Mouse (Mus musculus) spleen, adult 2 months (tissue): ENCODE measurements around the gene Il1rap.
A peak's percentile ranks its signal among the peaks of the same experiment; 100 is the strongest.

Experiments used
- CTCF ChIP-seq: fragments of 200-500 bp; IDR thresholded peaks from 2 replicates; pipeline ENCODE4 v1.5.1; 2011; ENCODE audit warnings: mild to moderate bottlenecking, inconsistent platforms; ENCODE audit not compliant: insufficient read depth, insufficient read length, insufficient replicate concordance; ENCODE audit errors: extremely low read depth
- POLR2A ChIP-seq: fragments of 200-500 bp; IDR thresholded peaks from 2 replicates; pipeline ENCODE4 v1.6.1; 2011; ENCODE audit warnings: low read depth, low read length, inconsistent platforms

GRCm38 (mm10) chr16:26581048-26581912 lies at the start of gene Il1rap:
- TF ChIP-seq CTCF (no peak), POLR2A (peak; percentile 48)
